Comparison of ENCODE assay signal across 10 mouse cellular contexts in the genomic region with DNA sequence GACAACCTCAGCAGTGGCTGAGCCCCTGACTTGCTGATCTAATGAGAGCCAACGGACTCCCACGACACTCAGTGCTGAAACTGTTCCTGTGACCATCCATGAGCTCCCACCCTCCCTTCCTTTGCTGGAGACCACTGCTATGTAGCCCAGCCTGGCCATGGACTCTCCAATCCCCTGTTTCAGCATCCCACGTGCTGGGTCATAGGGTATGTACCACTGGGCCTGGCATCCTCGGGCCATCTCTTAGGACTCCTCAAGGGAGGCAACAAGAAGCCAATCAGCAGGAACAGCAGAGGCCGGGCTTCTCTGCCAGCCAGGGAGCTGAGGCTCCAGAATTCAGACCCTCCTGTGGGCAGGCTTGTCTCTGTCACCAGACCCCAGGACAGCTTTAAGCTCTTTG.
DNase-seq lines count a peak whose midpoint lies in the region; ATAC-seq lines count a peak whose summit lies in the region.
"Had no signal": no experiment of that assay in that cellular context is flagged by ENCODE, and none has a peak within 500 bp of the region (broad histone marks: within the 10 kb centered on the region; RNA-seq: fewer than 3 reads in every experiment).

No protein-coding gene starts in this region.

- peak overlapping the region; percentile 8; the same call in 1 of the 2 replicates for H3K9ac ChIP-seq in embryonic facial prominence, embryonic 12.5 days
- H3K9ac ChIP-seq in hindbrain, embryonic 11.5 days (ENCODE audit: low read depth, low read length) = peak overlapping the region; percentile 51
- H3K9ac ChIP-seq in midbrain, embryonic 12.5 days (replicated peaks) = peak overlapping the region; percentile 21

- H3K9me3 ChIP-seq in embryonic facial prominence, embryonic 12.5 days = no peaks in the 10 kb centered on the region
- H3K9me3 ChIP-seq in hindbrain, embryonic 11.5 days (ENCODE audit: control insufficient read depth, low read length) = no peaks in the 10 kb centered on the region
- H3K9me3 ChIP-seq in midbrain, embryonic 12.5 days = no peaks in the 10 kb centered on the region

- peak overlapping the region; percentile 98 for H3K27ac ChIP-seq in embryonic facial prominence, embryonic 12.5 days
- H3K27ac ChIP-seq in hindbrain, embryonic 11.5 days (ENCODE audit: low read depth, low read length) = peak overlapping the region; percentile 96
- peak overlapping the region; percentile 93 for H3K27ac ChIP-seq in midbrain, embryonic 12.5 days (replicated peaks)

- H3K4me1 ChIP-seq in embryonic facial prominence, embryonic 12.5 days = peaks cover 88% of the 10 kb centered on the region
- H3K4me1 ChIP-seq in hindbrain, embryonic 11.5 days (replicated peaks; ENCODE audit: control insufficient read depth, insufficient read depth, low read length) = peaks cover 33% of the 10 kb centered on the region
- H3K4me1 ChIP-seq in midbrain, embryonic 12.5 days = peaks cover 81% of the 10 kb centered on the region

- ATAC-seq in embryonic facial prominence, embryonic 12.5 days (ENCODE audit: insufficient number of reproducible peaks, insufficient read depth, low FRiP score, low TSS enrichment) = no peak
- ATAC-seq in hindbrain, embryonic 11.5 days (ENCODE audit: low FRiP score) = peak; percentile 8; the same call in 1 of the 2 replicates
- ATAC-seq in midbrain, embryonic 12.5 days (ENCODE audit: low FRiP score, low read depth) = no peak
- ATAC-seq in CD4-positive, CD25-positive, alpha-beta regulatory T cell, adult 4 months = no peak

- 33% methylated on average over 5 of the region's 5 CpGs for WGBS in embryonic facial prominence, embryonic 12.5 days
- 36% methylated on average over 5 of the region's 5 CpGs for WGBS in hindbrain, embryonic 11.5 days
- 35% methylated on average over 5 of the region's 5 CpGs for WGBS in midbrain, embryonic 12.5 days

- peak; percentile 12 for DNase-seq in kidney, adult 11 months
- DNase-seq in kidney, adult 8-10 months = no peak
- peak; percentile 51 for DNase-seq in hindbrain, embryonic 11.5 days (ENCODE audit: low spot score)
- DNase-seq in layer of hippocampus, adult 18-20 months (ENCODE audit: low spot score in 2 of 2) = no peak
- DNase-seq in ovary, postnatal 36 days (ENCODE audit: low spot score) = no peak
- DNase-seq: right cerebral cortex, adult 18-20 months had no signal

- no peak overlapping the region for H3K4me3 ChIP-seq in embryonic facial prominence, embryonic 12.5 days
- H3K4me3 ChIP-seq in hindbrain, embryonic 11.5 days (ENCODE audit: low read depth, low read length) = no peak overlapping the region
- no peak overlapping the region for H3K4me3 ChIP-seq in midbrain, embryonic 12.5 days
- H3K4me3 ChIP-seq: erythroblast, embryonic 14.5 days had no signal

- peak overlapping the region; percentile 30 for H3K4me2 ChIP-seq in embryonic facial prominence, embryonic 12.5 days (replicated peaks)
- H3K4me2 ChIP-seq in hindbrain, embryonic 11.5 days (replicated peaks; ENCODE audit: low read depth, low read length) = peak overlapping the region; percentile 18
- peak overlapping the region; percentile 35 for H3K4me2 ChIP-seq in midbrain, embryonic 12.5 days (replicated peaks)

- H3K36me3 ChIP-seq in embryonic facial prominence, embryonic 12.5 days = peaks cover 24% of the 10 kb centered on the region
- no peaks in the 10 kb centered on the region for H3K36me3 ChIP-seq in hindbrain, embryonic 11.5 days (ENCODE audit: control insufficient read depth, insufficient read depth, low read length)
- H3K36me3 ChIP-seq in midbrain, embryonic 12.5 days = peaks cover 18% of the 10 kb centered on the region

- H3K27me3 ChIP-seq in embryonic facial prominence, embryonic 12.5 days = no peaks in the 10 kb centered on the region
- no peaks in the 10 kb centered on the region for H3K27me3 ChIP-seq in hindbrain, embryonic 11.5 days (ENCODE audit: control insufficient read depth, insufficient read depth, low read length)
- no peaks in the 10 kb centered on the region for H3K27me3 ChIP-seq in midbrain, embryonic 12.5 days

Comparison
In these comparisons a context has a peak if more than half of its experiments do, and no peak if none do; other contexts are left out.
1. DNase-seq: peak in kidney, adult 11 months (single experiment) and hindbrain, embryonic 11.5 days (single experiment); none in kidney, adult 8-10 months (0 of 2), layer of hippocampus, adult 18-20 months (0 of 2) and ovary, postnatal 36 days (single experiment).
2. Peak in every context shown above with its lines, with median percentiles within 50 percentile points of each other: H3K27ac ChIP-seq, H3K4me2 ChIP-seq and H3K9ac ChIP-seq.